Comparison of ENCODE assay signal across 9 mouse cellular contexts in the genomic region with DNA sequence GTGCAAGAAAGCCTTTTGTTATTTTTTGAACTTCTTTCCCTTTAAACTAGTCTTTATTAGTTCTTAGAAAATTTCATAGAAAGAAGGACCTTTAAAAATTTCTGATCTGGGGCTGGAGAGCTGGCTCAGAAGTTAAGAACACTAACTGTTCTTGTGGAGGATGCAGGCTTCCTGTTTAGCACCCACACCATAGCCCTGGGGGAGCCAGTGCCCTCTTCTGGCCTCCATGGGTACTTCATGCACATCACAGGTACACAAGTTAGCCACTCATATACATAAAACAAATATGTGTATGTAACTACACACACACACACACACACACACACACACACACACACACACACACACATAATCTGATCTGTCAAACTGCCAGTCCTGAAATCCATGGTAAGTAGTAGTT. TPM values are rescaled to one million over a fixed set of nuclear protein-coding genes. Genes with fewer than 3 reads are reported as not detected.
DNase-seq lines count a peak whose midpoint lies in the region; ATAC-seq and TF ChIP-seq lines count a peak whose summit lies in the region.
"Had no signal": no experiment of that assay in that cellular context is flagged by ENCODE, and none has a peak within 500 bp of the region (broad histone marks: within the 10 kb centered on the region; RNA-seq: fewer than 3 reads in every experiment).

No protein-coding gene starts in this region.

- intact Hi-C loops in gastrocnemius, adult 2 months (cut with DNase I): loop anchor here (1.0 kb wide), 1 partner anchor 284 kb away; no protein-coding TSS in a partner anchor

- peaks cover 11% of the 10 kb centered on the region for H3K36me3 ChIP-seq in kidney, embryonic 14.5 days (ENCODE audit: control insufficient read depth, insufficient read depth, low read length)

- H3K9me3 ChIP-seq in kidney, embryonic 14.5 days (ENCODE audit: control insufficient read depth, low read length): no peaks in the 10 kb centered on the region
- H3K9me3 ChIP-seq: liver, embryonic 15.5 days had no signal

- no peak for ATAC-seq in kidney, embryonic 14.5 days (ENCODE audit: low FRiP score, low TSS enrichment)
- ATAC-seq in CD4-positive, CD25-positive, alpha-beta regulatory T cell, adult 4 months: peak; percentile 89
- peak; percentile 71 for ATAC-seq in activated CD4-positive, CD25-positive, alpha-beta regulatory T cell, adult 4 months

- H3K4me3 ChIP-seq in kidney, embryonic 14.5 days (ENCODE audit: low read length): no peak overlapping the region
- no peak overlapping the region for H3K4me3 ChIP-seq in gastrocnemius, adult 2 months
- H3K4me3 ChIP-seq: liver, embryonic 15.5 days had no signal

- no peaks in the 10 kb centered on the region for H3K4me1 ChIP-seq in kidney, embryonic 14.5 days (ENCODE audit: control insufficient read depth, insufficient read depth, low read length)
- H3K4me1 ChIP-seq: liver, embryonic 15.5 days had no signal

- peak; percentile 37 for DNase-seq in kidney, adult 11 months
- DNase-seq in gastrocnemius, adult 2 months: peak; percentile 64
- DNase-seq in lung, adult 18-20 months: peak; percentile 24 to 25
- peak; percentile 73 for DNase-seq in testis, postnatal 10 days (ENCODE audit: low spot score)
- no peak for DNase-seq in left cerebral cortex, adult 11 months (ENCODE audit: low spot score)

- no peaks in the 10 kb centered on the region for H3K27me3 ChIP-seq in kidney, embryonic 14.5 days (ENCODE audit: control insufficient read depth, insufficient read depth, low read length)
- H3K27me3 ChIP-seq: liver, embryonic 15.5 days had no signal

- no peak overlapping the region for H3K27ac ChIP-seq in kidney, embryonic 14.5 days (ENCODE audit: low read depth, low read length)
- no peak overlapping the region for H3K27ac ChIP-seq in gastrocnemius, adult 2 months
- H3K27ac ChIP-seq: liver, embryonic 15.5 days had no signal

- peak; percentile 72 for TF ChIP-seq CTCF in gastrocnemius, adult 2 months (IDR thresholded peaks at IDR 0.05)

- no peak overlapping the region for H3K9ac ChIP-seq in kidney, embryonic 14.5 days (ENCODE audit: low read depth, low read length)
- H3K9ac ChIP-seq: liver, embryonic 15.5 days had no signal

- no peak overlapping the region for H3K4me2 ChIP-seq in kidney, embryonic 14.5 days (replicated peaks; ENCODE audit: low read depth, low read length)
- H3K4me2 ChIP-seq: liver, embryonic 15.5 days had no signal

RNA-seq across cellular contexts. Expression of a gene that starts 7.9 kb away (rescaled TPM):
- polyA plus RNA-seq in kidney, embryonic 14.5 days (2014; fragmentation: Nextera tagmentation; extraction: Ambion mirVana): 0.24 and 1.2 TPM in 2 replicates
- not detected for polyA plus RNA-seq in CD4-positive, CD25-positive, alpha-beta regulatory T cell, adult 4 months (2017; shearing (Covaris generic))
- polyA plus RNA-seq in activated CD4-positive, CD25-positive, alpha-beta regulatory T cell, adult 4 months (2017; shearing (Covaris generic)): not detected
- total RNA-seq in gastrocnemius, adult 2 months (2021): not detected

RNA-seq across cellular contexts. Expression of a gene that starts 25.3 kb away (rescaled TPM):
- 15.1 and 16.1 TPM in 2 replicates for polyA plus RNA-seq in kidney, embryonic 14.5 days (2014; fragmentation: Nextera tagmentation; extraction: Ambion mirVana)
- polyA plus RNA-seq in CD4-positive, CD25-positive, alpha-beta regulatory T cell, adult 4 months (2017; shearing (Covaris generic)): 10 to 100 TPM; 19.4 to 24.7 TPM
- polyA plus RNA-seq in activated CD4-positive, CD25-positive, alpha-beta regulatory T cell, adult 4 months (2017; shearing (Covaris generic)): 10 to 100 TPM; 13.3 to 21.9 TPM
- 1 to 10 TPM; 3.9 to 8.8 TPM for total RNA-seq in gastrocnemius, adult 2 months (2021)

RNA-seq across cellular contexts. Expression of a gene that starts 52.1 kb away (rescaled TPM):
- polyA plus RNA-seq in kidney, embryonic 14.5 days (2014; fragmentation: Nextera tagmentation; extraction: Ambion mirVana): 8.7 and 13.9 TPM in 2 replicates
- polyA plus RNA-seq in CD4-positive, CD25-positive, alpha-beta regulatory T cell, adult 4 months (2017; shearing (Covaris generic)): 10 to 100 TPM; 13.2 to 14.3 TPM
- 10 to 100 TPM; 10.8 to 21.0 TPM for polyA plus RNA-seq in activated CD4-positive, CD25-positive, alpha-beta regulatory T cell, adult 4 months (2017; shearing (Covaris generic))
- 1 to 10 TPM; 1.5 to 2.5 TPM for total RNA-seq in gastrocnemius, adult 2 months (2021)
